Mouse (Mus musculus) heart, embryonic 11.5 days (tissue): Measurements from ENCODE around the gene Fam57a. TPM values are rescaled to one million over a fixed set of nuclear protein-coding genes. Genes with fewer than 3 reads are reported as not detected.

ENCODE experiments used
- ATAC-seq: fragments of 200-750 bp; cut with Nextera tagmentation; replicated peaks from 2 replicates; pipeline ENCODE4 v1.8.0; 2017; ENCODE audit warnings: moderate library complexity; ENCODE audit not compliant: insufficient number of reproducible peaks, low FRiP score, low TSS enrichment
- H3K27ac ChIP-seq: fragments of 300-500 bp; sonication (generic); 2 replicates; pipeline ENCODE4 v1.5.1; 2014; ENCODE audit warnings: mild to moderate bottlenecking, low read depth, low read length
- H3K27me3 ChIP-seq: fragments of 300-500 bp; sonication (generic); 2 replicates; pipeline ENCODE4 v1.6.1; 2014; ENCODE audit warnings: mild to moderate bottlenecking, low read length, mixed read lengths; ENCODE audit not compliant: control insufficient read depth, insufficient read depth
- H3K36me3 ChIP-seq: fragments of 300-500 bp; sonication (generic); 2 replicates; pipeline ENCODE4 v1.6.1; 2014; ENCODE audit warnings: mild to moderate bottlenecking, low read length, moderate library complexity, mixed read lengths; ENCODE audit not compliant: control insufficient read depth, insufficient read depth
- H3K4me1 ChIP-seq: fragments of 300-500 bp; sonication (generic); 2 replicates; pipeline ENCODE4 v1.6.1; 2014; ENCODE audit warnings: low read length; ENCODE audit not compliant: control insufficient read depth, insufficient read depth
- H3K4me2 ChIP-seq: fragments of 300-500 bp; sonication (generic); 2 replicates; pipeline ENCODE4 v1.6.1; 2014; ENCODE audit warnings: mild to moderate bottlenecking, moderate library complexity
- H3K4me3 ChIP-seq: fragments of 300-500 bp; sonication (generic); 2 replicates; pipeline ENCODE4 v1.5.1; 2014; ENCODE audit warnings: low read depth, low read length
- H3K9ac ChIP-seq: fragments of 300-500 bp; sonication (generic); 2 replicates; pipeline ENCODE4 v1.6.1; 2014; ENCODE audit warnings: mild to moderate bottlenecking, low read depth, low read length, moderate library complexity
- H3K9me3 ChIP-seq: fragments of 300-500 bp; sonication (generic); replicated peaks from 2 replicates; pipeline ENCODE4 v1.6.1; 2016; ENCODE audit warnings: low read length; ENCODE audit not compliant: control insufficient read depth
- WGBS: fragments of 180-500 bp; shearing (Covaris S2); extraction: QIAGEN DNeasy Blood & Tissue Kit; methylation state at CpG from one replicate; pipeline ENCODE4 v1.1.7; 2014; ENCODE audit not compliant: insufficient replicate concordance; 5-methylcytosine and 5-hydroxymethylcytosine counted together
- polyA plus RNA-seq: library from polyadenylated mRNA; unstranded; fragments of >200 nt; fragmentation: Nextera tagmentation; extraction: Ambion mirVana; gene quantifications from 2 replicates; pipeline ENCODE4 v1.2.1, GENCODE M21; 2014

Fam57a gene
- polyA plus RNA-seq, 1 experiment from 2014 or later = 31.2 TPM

- Histone ChIP-seq H3K27ac (no peak overlapping the region), H3K9me3 (no peaks in the 10 kb centered on the region), H3K27me3 (no peaks in the 10 kb centered on the region), H3K4me3 (no peak overlapping the region), H3K9ac (no peak overlapping the region), H3K36me3 (peaks cover 14% of the 10 kb centered on the region), H3K4me2 (no peak overlapping the region), H3K4me1 (peaks cover 9% of the 10 kb centered on the region)
- ATAC-seq = no peak
Measured at GRCm38 (mm10) chr11:76246439-76246838, 67.0 kb downstream of the Fam57a start.

GRCm38 (mm10) chr11:76247239-76247638 is 67.8 kb downstream of the Fam57a start:
- Histone ChIP-seq H3K27ac (no peak overlapping the region), H3K9me3 (no peaks in the 10 kb centered on the region), H3K9ac (no peak overlapping the region), H3K4me3 (no peak overlapping the region), H3K4me1 (peaks cover 9% of the 10 kb centered on the region), H3K4me2 (no peak overlapping the region), H3K36me3 (peaks cover 14% of the 10 kb centered on the region), H3K27me3 (no peaks in the 10 kb centered on the region)
- no peak for ATAC-seq
- WGBS = 58% methylated on average over 2 of the region's 2 CpGs

GRCm38 (mm10) chr11:76252036-76252435 is 72.6 kb downstream of the Fam57a start:
- Histone ChIP-seq H3K4me2 (no peak overlapping the region), H3K4me1 (no peaks in the 10 kb centered on the region), H3K4me3 (no peak overlapping the region), H3K27me3 (no peaks in the 10 kb centered on the region), H3K27ac (no peak overlapping the region), H3K9me3 (no peaks in the 10 kb centered on the region), H3K36me3 (peaks cover 14% of the 10 kb centered on the region), H3K9ac (no peak overlapping the region)
- 53% methylated on average over 3 of the region's 3 CpGs for WGBS
- ATAC-seq = no peak

DNA sequence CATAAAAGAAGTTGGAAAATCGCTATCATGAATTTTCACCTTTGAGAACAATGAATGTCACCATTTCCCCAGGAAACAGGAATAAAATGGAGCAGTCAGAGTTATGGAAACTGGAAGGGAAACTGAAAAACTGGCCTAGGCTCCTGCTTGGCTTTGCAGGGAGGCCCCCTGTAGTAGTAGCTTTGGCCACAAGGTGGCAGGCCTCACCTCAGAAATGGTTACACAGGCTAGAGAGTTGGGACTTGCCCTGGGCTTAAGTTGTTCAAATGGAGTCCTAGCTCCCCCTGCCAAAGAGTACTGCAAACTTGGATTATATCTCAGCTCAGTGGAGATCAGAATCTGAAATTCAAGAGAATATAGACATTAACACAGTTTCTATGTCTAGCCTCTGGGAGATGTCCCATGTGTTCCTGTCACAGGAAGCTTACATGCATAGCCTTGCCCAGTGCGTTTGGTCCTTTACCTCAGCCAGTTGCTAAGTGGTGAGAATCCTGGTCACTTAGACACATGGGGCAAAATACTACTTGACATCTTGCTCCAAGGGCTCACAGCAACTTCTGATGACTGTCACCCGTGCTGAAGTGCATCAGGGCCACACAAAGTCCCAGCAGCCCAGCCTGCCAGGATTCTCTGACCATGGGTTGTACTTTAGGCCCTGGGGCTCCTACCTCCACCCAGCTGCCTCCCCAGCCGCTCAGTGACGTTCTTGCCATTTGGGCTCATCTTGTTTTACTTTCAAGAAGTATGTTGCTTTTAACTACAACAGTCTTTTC is 73.9 kb downstream of the Fam57a start:
- Histone ChIP-seq H3K27ac (no peak overlapping the region), H3K36me3 (peaks cover 14% of the 10 kb centered on the region), H3K27me3 (no peaks in the 10 kb centered on the region), H3K9me3 (no peaks in the 10 kb centered on the region), H3K4me1 (no peaks in the 10 kb centered on the region), H3K4me3 (no peak overlapping the region), H3K4me2 (no peak overlapping the region), H3K9ac (no peak overlapping the region)
- WGBS = 43% methylated on average over 5 of the region's 5 CpGs
- ATAC-seq = no peak

GRCm38 (mm10) chr11:76253918-76254264 is 74.4 kb downstream of the Fam57a start:
- H3K9ac ChIP-seq = no peak overlapping the region
- no peak for ATAC-seq
- no peak overlapping the region for H3K27ac ChIP-seq
- H3K4me2 ChIP-seq = no peak overlapping the region
- H3K9me3 ChIP-seq = no peaks in the 10 kb centered on the region
- H3K36me3 ChIP-seq = peaks cover 11% of the 10 kb centered on the region
- no peaks in the 10 kb centered on the region for H3K4me1 ChIP-seq
- H3K4me3 ChIP-seq = no peak overlapping the region
- 71% methylated on average over 4 of the region's 4 CpGs for WGBS
- no peaks in the 10 kb centered on the region for H3K27me3 ChIP-seq

- Histone ChIP-seq H3K27me3 (no peaks in the 10 kb centered on the region), H3K36me3 (peaks cover 5% of the 10 kb centered on the region), H3K9me3 (no peaks in the 10 kb centered on the region), H3K4me2 (no peak overlapping the region), H3K9ac (no peak overlapping the region), H3K4me1 (no peaks in the 10 kb centered on the region), H3K27ac (no peak overlapping the region), H3K4me3 (no peak overlapping the region)
- no peak for ATAC-seq
- WGBS = 78% methylated on average over 4 of the region's 4 CpGs
Measured at GRCm38 (mm10) chr11:76255431-76256001, 76.0 kb downstream of the Fam57a start.

- H3K9ac ChIP-seq = no peak overlapping the region; the same call in 1 of the 2 replicates
- no peaks in the 10 kb centered on the region for H3K9me3 ChIP-seq
- no peak overlapping the region for H3K4me3 ChIP-seq
- no peaks in the 10 kb centered on the region for H3K4me1 ChIP-seq
- no peak overlapping the region for H3K27ac ChIP-seq
- no peak for ATAC-seq
- 38% methylated on average over 5 of the region's 5 CpGs for WGBS
- no peaks in the 10 kb centered on the region; the same call in 1 of the 2 replicates for H3K36me3 ChIP-seq
- no peaks in the 10 kb centered on the region for H3K27me3 ChIP-seq
- H3K4me2 ChIP-seq = no peak overlapping the region
Measured at GRCm38 (mm10) chr11:76256129-76256528, 76.7 kb downstream of the Fam57a start.

GRCm38 (mm10) chr11:76257386-76257785 is 77.9 kb downstream of the Fam57a start:
- no peaks in the 10 kb centered on the region for H3K9me3 ChIP-seq

DNA sequence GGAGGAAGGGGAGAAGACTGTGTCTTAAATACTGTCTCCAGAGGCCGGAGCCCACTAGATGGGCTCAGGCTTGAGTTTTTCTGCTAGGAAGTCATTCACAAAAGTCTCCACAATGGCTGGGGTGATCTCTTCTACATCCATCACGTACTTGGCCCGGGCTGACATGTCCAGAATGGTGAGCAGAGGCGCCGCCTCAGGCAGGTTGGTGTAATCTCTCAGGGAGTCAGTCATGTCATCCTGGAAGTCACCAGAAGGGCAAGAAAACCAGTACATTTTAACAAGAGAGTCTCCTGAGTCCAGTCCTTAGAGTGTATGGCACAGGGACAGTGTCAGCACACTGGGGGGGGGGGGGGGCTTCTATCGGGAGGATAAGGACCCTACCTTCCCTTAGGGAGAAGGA is 79.0 kb downstream of the Fam57a start:
- Histone ChIP-seq H3K27ac (no peak overlapping the region), H3K9ac (no peak overlapping the region), H3K4me1 (peaks cover 6% of the 10 kb centered on the region), H3K4me3 (no peak overlapping the region), H3K9me3 (no peaks in the 10 kb centered on the region), H3K4me2 (no peak overlapping the region), H3K27me3 (no peaks in the 10 kb centered on the region), H3K36me3 (no peaks in the 10 kb centered on the region; the same call in 1 of the 2 replicates)
- ATAC-seq = no peak
- WGBS = 75% methylated on average over 6 of the region's 6 CpGs

More at GRCm38 (mm10) chr11:76257386-76257785, 77.9 kb downstream of the Fam57a start:
- Histone ChIP-seq H3K4me1 (no peaks in the 10 kb centered on the region), H3K27me3 (no peaks in the 10 kb centered on the region), H3K4me3 (no peak overlapping the region), H3K36me3 (no peaks in the 10 kb centered on the region; the same call in 1 of the 2 replicates), H3K9ac (no peak overlapping the region), H3K4me2 (no peak overlapping the region), H3K27ac (no peak overlapping the region)
- 71% methylated on average over 4 of the region's 4 CpGs for WGBS
- ATAC-seq = no peak
